Mouse (Mus musculus) telencephalon, adult 2 months (tissue): Measurements from ENCODE around the gene Zfp524.

Experiments
- DNase-seq: peaks from one replicate; pipeline ENCODE4 v3.0.0-alpha.2; 2011; ENCODE audit warnings: low read depth, low spot score

The Zfp524 gene

DNA sequence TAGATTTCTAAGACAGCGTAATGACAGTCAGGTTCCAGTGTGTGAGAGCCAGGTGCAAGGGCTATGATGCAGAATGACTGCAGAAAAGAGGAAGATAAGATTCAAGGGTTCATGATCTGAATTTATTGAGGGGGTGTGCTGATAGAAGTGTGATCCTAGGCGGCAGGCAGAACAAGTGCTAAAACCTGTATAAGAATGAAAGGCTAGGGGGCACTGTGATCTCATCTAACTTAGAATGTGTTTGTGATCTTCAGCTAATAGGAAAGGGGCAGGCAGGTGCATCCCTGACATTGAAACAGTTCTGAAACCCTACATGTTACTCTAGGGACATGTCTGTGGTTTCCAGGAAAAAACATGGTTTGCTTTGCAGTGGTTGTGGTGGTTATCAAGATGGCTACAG lies 31.9 kb downstream of the Zfp524 start:
- no peak for DNase-seq

DNA sequence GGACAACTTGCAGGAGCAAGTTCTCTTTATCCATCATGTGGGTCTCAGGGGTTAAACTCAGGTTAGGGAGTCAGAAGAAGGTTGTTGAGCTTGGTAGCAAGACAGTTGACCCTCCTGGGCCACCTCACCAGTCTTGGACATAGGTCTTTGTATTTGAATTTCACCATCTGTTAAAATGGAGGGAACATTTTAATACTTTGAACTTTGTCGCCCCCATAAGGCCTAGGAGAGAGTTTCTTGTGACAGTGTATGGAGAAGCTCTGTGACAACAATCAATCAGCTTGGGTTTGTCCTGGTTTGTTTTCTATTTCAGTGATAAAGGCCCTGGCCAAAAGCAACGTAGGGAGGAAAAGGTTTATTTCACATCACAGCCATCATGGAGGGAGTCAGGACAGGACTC lies 33.1 kb downstream of the Zfp524 start:
- no peak for DNase-seq

DNA sequence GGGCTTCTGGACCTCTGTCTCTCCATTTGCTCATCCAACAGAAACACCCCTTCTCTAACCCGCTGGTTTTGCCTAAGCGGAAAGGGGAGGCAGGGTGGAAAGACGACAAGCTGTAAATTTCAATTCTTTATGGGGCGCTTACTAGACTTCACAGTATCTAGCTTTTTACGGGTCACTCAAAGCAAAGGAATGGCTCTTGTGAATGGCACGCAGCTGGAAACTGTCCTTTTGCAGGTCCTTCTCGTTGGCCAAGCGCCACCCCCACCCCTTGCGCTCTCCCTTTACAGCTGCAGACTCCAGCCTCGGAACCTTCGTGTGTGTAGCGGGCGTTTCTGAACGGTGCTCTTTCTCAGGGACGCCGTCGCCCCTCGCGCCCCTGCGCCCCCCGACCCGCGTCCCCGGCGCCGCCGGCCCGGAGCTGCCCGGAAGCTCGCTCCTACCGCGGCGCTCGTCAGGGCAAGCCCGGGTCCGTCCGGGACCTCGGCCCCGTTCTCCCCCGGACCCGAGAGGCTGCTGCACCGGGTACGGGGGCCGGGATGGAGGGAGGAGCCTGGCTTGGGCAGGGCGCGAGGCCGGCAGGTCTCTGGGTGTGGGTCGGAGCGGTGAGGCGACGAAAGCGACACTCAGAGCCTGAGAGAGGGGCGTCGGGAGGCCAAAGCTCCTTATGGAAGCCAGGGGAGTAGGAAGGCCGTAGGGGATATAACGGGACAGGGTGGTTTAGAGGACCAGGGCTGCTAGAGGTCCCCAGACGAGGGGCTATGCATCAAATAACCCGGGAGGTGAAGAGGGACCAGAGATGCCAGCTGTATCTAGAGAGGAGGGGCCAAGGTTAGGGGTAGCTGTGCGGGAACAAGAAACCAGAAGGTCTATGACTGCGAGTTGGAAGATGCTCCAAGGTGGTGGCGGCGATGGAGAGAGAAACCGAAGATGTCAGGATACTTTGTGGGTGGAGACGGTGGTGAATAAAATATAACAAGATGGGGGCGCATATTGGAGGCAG lies 37.3 kb downstream of the Zfp524 start, which contains the start of gene Zfp580:
Gene Zfp580, plus strand, starts transcription at position 346 of the 1,000 bp plus-strand sequence.
- DNase-seq, result no peak

DNA sequence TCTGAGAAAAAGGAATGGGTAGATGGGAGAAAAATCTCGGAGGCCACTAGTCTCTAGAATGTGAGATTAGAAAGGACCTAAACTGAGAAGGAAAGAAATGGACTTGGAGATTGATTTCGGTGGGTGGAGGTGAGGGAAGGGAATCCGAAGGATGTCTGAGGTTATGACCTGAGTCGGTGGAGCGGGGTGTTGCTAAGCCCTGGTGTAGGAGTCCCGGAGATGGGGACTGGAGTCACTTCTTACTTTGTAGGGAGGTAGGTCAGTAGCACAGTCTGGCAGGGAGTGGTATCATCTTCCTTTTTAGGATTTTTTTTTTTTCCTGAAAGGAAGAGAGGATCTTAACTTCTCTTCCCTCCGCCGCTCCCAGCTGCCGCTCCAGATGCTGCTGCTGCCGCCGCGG lies 38.2 kb downstream of the Zfp524 start:
- no peak for DNase-seq

DNA sequence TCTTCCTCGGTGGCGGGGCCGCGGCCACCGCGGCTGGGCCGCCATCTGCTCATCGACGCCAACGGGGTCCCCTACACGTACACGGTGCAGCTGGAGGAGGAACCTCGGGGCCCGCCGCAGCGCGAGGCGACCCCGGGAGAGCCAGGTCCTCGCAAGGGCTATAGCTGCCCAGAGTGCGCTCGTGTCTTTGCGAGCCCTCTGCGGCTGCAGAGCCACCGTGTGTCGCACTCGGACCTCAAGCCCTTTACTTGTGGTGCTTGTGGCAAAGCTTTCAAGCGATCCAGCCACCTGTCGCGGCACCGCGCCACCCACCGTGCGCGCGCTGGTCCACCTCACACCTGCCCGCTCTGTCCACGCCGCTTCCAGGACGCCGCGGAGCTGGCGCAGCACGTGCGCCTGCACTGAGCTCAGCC lies 38.7 kb downstream of the Zfp524 start:
- DNase-seq, result no peak

DNA sequence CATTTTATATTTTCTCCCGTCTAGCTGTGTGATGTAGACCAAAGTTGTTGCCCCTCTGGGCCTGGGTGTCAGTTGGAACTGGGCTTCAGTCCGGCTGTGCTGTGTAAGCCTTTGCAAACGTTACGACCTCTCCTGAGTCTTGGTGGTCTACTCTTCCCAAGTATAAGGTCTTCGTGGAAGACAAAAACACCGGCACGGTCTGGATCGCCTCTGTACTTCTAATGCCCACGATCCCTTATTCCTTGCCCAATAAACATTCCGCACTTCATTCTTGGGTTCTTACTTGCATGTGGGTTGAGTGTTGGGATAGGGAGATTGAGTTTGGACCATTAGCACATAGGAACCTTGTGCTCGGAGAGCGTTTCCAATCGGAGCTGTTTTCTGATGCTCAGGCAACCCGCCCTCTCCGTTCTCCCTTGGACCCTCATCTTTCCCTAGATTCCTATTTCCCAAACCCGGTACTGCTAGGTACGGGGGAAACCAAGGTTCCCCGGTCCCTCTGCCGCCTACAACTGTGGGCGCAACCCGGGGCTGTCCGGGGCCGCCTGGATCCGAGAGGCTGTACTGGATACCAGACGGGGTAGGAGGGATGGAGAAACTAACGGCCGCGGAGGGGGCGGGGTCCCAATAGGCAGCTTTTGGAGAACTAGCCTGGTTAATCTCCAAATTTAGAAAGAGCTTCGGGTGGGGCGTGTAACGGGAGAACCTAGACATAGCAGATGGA lies 39.4 kb downstream of the Zfp524 start:
- no peak for DNase-seq

DNA sequence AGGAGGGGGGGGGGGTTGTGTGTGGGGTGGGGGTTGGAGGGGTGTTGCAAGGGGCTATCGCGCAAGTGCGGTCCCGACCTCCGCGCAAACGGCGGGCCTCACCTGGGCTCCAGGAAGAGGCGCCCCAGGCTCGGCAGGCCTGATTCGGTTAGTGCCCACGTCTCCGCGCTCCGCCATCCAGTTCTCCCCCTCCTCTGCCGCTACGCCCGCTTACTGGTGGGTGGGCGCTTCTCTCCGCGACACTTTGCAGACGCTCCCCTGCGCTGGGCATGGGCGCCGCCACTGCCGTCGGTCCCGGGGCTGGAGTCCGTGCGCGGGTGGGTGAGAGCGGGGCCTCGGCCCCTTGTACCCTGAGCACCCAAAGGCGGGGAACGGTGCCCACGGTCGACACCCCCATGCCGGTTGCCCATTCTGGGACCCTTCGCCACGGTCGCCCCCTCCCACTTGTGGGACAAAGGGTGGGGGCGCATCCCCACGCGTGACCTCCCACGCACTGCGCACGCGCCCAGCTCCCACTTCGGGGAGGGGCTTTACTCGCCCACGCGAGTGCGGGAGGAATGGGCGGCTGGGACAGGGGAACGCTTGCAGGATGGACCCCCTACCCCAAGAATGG lies 42.5 kb downstream of the Zfp524 start:
- no peak for DNase-seq

DNA sequence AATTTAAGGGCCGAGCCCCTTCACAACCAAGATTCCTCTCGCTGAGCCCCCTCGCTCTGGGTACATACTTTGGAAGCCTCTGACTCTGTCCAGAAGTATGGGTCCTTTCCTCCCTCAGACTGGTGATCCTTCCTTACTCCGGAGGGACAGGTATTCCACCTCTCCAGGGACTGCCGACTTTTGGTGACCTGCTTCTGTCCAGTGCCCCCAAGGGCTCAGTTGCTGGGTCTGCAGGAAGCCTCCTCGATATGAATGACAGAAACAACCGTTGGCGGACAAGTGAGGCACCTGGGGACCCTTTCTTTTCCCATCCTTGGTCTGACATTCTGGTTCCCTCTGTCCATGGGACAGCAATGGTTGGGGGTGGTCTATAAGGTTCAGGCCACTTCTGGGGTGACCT lies 43.2 kb downstream of the Zfp524 start:
- DNase-seq, result no peak

DNA sequence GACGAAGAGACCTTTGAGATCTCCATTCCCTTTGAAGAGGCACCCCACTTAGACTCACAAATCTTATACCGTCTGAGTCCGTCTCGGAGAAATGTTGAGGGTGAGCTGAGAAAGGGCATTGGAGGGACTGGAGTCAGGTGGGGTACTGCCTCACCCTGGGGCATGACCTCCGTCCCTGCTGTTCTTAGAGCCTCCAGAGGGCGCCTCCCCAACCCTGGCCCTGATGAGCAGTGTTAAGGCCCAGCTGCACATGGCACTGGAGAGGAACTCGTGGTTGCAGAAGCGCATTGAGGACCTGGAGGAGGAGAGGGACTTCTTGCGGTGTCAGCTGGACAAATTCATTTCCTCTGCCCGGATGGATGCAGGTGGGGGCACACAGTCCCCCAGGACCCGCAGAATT lies 43.6 kb downstream of the Zfp524 start:
- DNase-seq, result no peak

DNA sequence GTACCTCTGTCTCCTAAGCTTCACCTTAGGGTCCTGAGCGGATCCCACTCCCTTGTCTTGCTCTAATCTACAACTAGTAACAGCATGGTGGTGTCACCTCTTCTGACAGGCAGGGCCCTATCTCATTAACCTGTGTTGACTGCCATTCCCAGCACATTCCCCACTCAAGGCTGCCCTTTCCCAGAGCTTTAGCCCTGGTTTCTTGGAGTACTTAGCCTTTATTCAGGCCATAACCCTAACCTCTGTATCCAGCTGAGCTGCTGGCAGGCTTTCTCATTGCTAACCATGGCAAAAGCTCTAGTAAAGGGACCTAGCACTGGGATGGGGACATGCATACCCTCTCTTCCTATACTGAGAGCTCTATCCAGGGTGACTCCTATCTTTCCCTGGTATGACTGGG lies 44.4 kb downstream of the Zfp524 start:
- DNase-seq, result no peak

DNA sequence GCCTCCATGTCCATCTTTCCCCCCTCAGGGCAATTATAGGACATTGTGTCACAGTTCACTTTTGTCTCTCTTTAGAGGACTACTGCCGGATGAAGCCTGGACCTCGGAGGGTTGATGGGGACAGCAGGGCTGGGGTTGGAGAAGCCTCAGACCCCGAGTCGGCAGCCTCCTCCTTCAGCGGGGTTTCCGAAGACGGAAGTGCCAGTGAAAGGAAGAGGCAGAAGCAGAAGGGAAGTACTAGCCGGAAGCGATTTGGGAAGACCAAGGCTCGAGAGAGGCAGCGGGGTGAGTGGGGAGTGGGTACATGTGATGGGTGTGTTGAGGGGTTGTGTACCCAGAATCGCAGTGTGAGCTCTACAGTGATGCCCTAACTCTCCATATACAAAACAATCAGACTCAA lies 45.2 kb downstream of the Zfp524 start:
- no peak for DNase-seq

DNA sequence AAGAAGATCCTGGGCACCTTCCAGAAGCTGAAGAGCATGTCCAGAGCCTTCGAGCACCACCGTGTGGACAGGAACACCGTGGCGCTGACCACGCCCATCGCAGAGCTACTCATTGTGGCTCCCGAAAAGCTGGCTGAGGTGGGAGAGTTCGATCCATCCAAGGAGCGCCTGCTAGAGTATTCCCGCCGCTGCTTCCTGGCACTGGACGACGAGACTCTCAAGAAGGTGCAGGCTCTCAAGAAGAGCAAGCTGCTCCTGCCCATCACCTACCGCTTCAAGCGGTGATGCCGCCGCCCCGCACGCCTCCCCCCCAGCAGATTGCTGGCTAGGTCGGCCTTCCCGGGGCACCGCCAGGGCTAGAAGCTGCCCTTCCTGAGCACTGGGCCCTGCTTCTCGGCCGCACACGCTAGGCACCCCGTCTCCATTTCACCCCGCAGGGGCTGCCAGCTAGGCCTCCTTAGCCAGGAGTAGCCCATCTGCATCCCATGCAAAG lies 46.1 kb downstream of the Zfp524 start:
- no peak for DNase-seq

DNA sequence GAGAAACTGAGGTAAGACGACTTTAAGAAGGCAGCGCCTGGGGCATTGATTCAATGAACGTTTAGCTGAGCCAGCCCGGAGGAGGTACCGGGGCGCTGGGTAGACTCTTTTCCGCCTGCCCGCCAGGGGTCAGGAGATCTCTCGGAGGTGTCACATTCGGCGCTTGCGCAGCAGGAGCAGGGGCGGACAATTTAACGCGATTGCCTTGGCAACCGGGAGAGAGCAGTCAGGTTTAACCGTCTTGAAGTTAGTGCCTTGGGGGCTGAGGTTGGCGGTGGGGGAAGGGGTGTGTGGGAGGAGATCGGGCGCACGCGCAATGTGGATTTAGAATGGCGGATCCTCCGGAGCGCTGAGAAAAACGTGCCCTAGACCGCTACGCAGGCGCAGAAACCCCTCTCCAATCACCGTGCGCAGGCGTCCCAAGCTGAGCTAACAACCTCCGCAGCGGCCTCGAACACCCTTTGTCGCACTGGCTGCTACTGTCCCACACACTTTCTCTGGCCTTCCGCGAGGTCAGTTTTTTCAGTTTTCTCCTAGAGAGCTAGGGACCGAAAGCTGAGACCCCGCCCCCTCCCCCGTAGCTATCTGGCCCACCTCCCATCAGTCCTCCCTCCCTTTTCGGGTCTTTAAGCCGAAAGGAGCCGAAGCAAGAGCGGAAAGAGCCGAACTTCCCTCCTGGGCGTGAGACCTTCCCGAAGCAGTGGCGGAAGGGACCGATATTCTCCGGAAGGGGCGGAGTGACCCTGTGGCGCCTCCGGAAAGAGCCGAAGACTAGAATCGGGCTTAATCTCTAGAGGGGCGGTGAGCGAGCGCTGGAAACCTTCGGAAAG lies 46.9 kb downstream of the Zfp524 start:
- peak; percentile 97 for DNase-seq

DNA sequence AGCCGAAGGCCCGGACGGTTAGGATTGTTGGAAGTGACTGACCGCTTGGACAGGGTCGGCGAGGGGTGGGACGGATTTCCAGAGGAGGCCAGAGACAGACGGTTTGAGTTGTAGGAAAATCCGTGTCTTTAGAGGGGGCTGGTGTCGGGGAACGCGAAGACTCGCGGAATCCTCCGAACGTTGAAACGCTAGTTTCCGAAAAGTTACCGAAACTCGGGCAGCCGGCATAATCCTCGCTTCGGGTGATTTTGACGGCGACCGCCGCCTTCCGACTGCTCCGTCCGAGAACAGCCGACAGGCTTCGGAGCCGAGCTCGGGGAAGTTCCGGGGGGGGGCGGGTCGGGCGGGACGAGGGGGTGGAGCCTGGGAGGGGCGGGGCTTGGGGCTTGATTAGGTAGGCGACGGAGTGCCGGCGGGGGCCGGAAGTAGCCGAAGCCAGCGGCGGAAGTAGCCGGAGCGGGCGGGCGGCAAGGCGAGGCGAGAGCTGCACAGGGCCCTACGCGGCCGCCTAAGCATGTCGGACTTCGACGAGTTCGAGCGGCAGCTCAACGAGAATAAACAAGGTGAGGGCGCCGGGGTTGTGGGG lies 47.7 kb downstream of the Zfp524 start, which contains the start of gene U2af2:
Gene U2af2, plus strand, starts transcription at position 370 of the 586 bp plus-strand sequence.
- DNase-seq, result peak; percentile 90

DNA sequence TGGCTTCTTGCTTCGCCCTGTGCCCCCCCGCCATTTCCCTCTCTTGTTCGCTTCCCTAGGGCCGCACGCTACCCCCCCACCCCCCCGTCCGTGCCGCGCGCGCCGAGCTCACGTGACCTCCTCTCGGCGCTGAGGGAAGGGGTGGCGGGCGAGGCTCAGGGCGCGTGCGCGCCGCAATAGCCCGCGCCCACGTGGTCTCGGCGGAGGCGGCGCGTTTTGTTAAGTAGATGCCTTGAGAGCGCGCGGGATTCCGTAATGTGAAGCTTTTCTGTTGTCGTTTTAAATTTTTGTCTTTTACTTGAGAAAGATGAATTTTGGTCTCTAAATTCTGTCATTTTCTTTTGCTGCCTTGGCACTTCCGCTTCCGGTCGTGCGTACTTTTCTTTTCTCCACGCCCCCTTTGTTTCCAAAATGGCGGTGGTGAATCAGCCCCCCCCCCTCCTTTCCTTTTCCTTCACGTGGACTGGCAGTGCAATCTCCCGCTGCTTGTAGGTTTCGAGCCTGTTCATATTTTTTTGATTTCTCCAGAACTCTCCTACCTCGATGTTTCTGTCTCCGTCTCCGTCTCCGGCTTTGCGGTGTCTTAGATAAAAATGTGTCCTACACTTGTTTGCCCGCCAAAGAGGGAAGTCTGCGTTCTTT lies 48.3 kb downstream of the Zfp524 start:
- no peak for DNase-seq

DNA sequence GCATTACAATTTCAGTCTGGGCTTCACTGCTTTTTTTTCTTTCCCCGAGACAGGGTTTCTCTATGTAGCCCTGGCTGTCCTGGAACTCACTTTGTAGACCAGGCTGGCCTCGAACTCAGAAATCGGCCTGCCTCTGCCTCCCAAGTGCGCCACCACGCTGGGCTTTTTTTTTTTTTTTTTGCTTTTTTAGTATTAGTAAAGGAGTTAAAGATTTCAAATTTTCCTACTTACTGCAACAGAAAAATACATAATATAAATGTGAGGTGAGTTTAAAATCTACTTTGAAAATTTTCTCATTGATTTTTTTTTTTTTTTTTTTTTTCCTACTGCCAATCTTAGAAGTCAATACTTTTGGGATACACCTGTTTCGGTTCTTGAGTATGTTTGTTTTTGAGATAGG lies 50.7 kb downstream of the Zfp524 start:
- no peak for DNase-seq
